Mouse (Mus musculus) gastrocnemius, postnatal 14 days (tissue): ENCODE results near the gene Mark3. TPM values are rescaled to one million over a fixed set of nuclear protein-coding genes. Genes with fewer than 3 reads are reported as not detected.
"Not testable (repeated sequence)": the region's sequence is repeated elsewhere in the genome, so short reads cannot be mapped to it uniquely, and the experiment has no call there.

Source experiments
- DNase-seq: peaks from one replicate; pipeline ENCODE4 v3.0.0; 2021; ENCODE audit warnings: mixed read lengths
- intact Hi-C: fragments of 180-260 bp; cut with DNase I; formaldehyde crosslinking; loops from one replicate; pipeline ENCODE4 v1.15.1; 2025; ENCODE audit warnings: low total_unique reads
- total RNA-seq, 2 experiments: library from RNA; stranded (reverse); gene quantifications; 2 replicates each; pipeline ENCODE4 v1.2.3; 2021

Mark3 gene
- total RNA-seq, 2 experiments from 2014 or later, result 48.7 to 51.8 TPM

DNA sequence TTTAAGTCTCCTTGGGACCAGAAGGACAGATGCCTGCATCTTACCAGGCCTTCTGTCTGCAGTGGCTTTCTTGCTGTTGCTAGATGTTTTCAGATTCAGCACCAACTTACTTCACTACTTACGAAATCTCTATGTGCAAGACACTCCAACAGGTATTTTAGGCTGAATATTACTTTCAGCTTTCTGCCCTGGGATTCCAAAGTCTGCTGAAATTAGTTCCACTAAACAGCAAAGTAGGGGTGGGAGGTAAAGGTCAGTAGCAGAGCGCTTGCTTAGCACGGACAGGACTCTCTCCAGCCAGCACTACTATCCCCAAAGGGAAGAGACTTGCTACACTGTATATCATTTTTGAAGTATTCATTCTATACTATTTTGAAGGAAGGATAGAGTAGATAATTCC lies 29.5 kb downstream of the Mark3 start:
- no peak for DNase-seq
- intact Hi-C loops, result no loop called here

DNA sequence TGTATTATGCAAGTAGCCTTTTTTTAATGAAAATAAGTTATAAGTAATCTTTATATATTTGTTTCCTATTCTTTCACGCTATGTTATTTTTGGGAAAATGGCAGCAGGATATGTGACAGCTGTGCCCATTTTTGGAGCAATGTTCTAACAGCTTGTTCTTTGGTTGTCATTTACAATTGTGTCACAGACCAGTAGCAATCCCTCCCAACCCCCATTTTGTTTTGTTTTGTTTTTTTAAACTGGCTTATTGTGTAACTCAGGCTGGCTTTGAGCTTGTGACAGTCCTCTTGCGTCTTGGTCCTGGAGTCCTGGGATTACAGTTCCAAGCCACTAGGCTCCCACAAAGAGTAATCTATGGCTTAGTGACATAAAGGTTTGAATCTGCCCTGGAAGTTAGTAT lies 31.3 kb downstream of the Mark3 start:
- no peak for DNase-seq
- intact Hi-C loops, result no loop called here

DNA sequence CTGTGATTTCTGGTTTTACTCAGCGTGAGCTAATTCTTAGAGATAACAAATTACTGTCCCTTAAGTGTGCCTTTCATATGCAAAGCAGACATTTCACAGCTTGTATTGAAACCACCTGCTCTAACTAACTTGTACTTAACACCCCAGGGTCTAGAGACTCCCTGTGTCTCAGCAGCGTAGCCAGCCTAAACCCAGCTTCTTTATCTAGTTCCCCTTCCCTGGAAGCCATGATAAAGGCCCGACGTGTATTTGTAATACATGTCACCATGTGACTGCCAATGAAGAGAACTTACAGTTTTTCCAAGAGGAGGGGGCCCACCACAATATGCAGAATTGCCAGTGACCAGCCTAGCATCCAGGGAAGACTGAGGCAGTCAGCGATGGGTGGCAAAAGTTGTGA lies 33.7 kb downstream of the Mark3 start:
- DNase-seq, result no peak
- intact Hi-C loops, result no loop called here

DNA sequence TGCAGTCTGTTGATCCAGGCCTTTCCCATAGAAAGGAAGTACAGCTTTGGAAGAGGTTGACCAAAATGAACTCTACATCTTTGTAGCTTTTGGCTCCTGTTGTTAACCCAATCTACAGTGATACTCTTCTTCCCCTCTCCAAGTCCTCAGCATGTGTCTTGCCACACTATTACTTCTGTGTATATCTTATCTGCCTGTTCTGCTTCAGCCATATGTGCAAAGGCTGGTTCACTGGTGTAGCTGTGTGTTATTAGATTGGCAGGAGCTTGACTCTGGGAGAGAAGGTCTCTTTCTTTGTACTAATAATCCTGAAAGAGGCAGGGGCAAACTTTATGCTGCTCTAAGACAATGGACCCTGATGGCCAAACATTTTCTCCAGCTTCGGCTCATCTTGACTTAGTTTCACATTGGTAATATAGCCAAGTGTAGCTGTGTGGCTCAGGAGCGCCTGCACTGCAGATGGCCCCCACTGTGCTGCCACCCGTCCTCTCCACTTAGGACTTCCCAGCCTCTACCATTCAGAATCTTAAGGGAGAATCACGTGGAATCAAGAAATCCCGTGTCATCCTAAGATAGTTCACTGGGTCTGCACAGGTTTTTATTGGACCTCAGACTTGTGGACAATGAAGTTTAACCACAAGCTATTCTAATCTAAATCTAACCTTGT lies 40.3 kb downstream of the Mark3 start:
- intact Hi-C loops, result loop anchor here (10.0 kb wide), 1 partner anchor 60 kb away; no protein-coding TSS in a partner anchor
- no peak for DNase-seq

DNA sequence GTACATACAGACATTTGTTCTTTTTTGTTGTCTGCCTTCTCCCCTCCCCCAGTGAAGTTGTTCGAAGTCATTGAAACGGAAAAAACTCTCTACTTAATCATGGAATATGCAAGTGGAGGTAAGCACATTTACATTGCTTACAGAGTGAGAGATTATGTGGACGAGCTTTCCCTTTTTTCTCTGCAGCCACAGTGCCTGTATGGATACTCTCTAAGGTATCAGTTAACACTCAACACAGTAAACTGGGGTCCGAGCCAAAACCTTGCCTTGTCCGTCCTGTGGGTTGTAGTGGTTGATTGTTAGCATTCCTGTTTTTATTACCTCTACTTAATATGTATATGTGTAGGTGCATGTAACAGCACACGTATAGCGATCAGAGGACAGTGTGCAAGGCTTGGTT lies 43.9 kb downstream of the Mark3 start:
- intact Hi-C loops, result loop anchor here (10.0 kb wide), 1 partner anchor 63 kb away; no protein-coding TSS in a partner anchor
- no peak for DNase-seq

DNA sequence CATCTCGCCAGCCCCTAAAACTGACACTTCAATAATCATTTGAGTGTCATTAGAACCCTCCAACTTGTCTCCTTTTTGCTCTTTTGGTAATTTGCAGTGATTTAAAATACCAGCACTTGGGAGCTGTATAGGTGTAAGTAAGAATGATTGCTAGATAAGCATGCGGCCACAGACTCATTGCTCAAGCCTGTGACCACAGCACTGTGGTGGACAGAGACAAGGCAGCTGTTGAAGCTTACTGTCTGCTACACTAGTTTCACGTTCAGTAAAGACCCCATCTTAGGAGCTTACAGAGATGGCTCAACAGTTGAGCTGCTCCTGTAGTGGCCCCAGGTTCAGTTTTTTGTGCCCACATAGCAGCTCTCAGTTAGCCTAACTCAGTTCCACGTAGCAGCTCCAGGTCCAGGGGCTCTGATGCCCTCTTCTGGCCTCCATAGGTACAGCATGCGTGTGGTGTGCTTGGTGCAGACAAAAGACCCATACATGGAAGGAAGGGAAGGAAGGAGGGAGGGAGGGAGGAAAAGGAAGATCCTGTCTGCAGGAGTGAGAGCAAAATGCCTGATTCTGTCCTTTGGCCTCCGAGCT lies 73.8 kb downstream of the Mark3 start:
- DNase-seq, result peak; percentile 44

DNA sequence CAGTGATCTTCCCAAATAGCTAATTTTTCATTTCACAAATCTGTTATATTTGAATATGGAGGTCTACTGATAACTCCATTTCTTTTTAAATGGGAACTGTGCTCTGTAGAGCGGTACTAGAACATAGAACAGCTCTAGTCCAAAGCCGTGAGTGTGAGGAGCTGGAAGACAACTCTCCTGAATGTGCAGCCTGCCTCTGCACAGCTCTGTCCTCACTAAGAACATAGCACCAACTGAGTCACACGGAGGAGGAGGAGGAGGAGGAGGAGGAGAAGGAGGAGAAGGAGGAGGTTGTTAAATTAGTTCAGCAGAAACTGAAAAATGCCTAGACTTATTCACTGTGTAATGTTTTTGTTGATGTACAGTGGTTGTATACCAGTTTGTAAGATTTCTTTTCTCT lies 78.6 kb downstream of the Mark3 start:
- intact Hi-C loops, result loop anchor here (5.0 kb wide), 1 partner anchor 44 kb away; no protein-coding TSS in a partner anchor
- no peak for DNase-seq

More for the DNA sequence above, 73.8 kb downstream of the Mark3 start:
- intact Hi-C loops, result no loop called here

DNA sequence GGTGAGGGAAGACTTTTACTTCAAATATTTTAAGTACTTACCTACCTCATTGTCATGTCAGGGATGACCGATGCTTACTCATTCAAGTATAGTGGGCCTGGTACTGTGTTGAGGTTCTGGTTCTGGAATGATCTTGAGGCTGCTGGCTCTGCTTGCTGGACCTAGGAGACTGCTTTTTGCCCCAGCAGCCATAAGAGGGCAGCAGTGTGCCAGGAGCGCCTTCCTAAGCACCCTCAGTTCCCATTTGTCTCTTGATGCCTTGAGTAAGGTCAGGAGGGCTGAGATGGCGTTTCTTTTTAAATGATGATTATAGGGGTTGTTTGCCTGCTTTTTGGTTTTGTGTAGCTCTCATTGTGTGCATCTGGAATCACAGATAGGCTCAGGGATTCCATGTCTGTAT lies 79.1 kb downstream of the Mark3 start:
- DNase-seq, result peak; percentile 65
- intact Hi-C loops, result loop anchor here (5.0 kb wide), 1 partner anchor 44 kb away; no protein-coding TSS in a partner anchor

DNA sequence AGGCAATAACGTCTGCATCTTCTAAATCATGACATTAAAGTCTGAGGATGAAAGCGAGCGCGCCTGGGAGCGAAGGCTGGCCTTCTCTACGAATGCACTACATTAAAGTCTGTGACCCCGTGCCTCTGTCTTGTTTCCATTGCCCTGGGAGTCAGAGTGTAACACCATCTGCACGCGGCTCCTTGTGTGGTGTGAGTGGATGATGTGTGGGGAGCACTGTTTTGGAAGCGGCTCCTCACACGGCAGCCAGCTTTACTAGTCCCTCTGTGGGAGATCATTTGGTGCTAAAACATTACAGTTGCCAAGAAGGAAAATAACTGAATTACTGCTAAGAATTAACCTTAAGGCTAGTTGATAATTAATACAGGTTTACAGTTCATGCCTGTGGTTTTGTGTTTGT lies 81.4 kb downstream of the Mark3 start:
- DNase-seq, result no peak
- intact Hi-C loops, result no loop called here

DNA sequence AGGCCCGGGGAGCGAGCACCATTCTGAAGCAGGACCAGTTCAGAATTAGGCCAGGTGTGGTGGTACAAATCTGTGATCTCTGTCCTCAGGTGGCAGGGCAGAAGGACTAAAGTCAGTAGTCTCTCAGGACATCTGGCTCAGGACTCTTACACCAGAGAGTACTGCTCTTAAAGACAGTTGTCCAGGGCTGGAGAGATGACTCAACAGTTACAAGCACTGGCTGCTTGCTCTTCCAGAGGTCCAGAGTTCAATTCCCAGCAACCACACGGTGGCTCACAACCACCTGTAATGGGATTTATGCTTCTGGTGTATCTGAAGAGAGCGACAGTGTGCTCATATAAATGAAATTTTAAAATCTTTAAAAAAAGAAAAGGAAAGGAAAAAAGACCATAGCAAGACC lies 85.0 kb downstream of the Mark3 start:
- no peak for DNase-seq
- intact Hi-C loops, result no loop called here

DNA sequence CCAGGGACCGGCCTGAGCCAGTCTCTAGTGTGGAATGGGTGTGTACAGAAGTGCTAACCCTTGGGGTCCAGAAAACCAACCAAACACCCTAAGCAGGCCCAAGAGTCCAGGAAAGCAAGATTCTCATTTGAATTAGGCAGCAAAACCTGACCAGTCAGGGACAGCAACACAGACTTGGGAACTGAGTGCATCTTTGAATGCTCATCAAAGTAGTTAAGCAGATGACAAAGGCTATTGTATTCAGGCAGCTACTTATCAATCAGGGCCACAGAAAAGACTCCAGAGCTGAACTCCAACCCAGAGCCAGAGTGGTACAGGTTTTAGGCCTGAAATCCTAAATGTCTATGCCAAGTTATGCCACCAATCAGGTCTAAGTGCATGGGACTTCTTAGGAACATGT lies 86.3 kb downstream of the Mark3 start:
- intact Hi-C loops, result no loop called here
- no peak for DNase-seq

DNA sequence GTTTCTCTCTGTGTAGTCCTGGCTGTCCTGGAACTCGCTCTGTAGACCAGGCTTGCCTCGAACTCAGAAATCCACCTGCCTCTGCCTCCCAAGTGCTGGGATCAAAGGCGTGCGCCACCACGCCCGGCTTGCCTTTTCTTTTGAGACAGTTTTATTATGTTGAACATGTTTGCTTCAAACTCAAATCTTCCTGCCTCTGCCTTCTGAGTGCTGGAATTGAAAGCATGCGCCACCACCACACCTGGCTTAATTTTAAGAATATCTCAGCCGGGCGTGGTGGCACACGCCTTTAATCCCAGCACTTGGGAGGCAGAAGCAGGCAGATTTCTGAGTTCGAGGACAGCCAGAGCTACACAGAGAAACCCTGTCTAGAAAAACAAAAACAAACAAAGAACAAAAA lies 87.2 kb downstream of the Mark3 start:
- intact Hi-C loops, result not testable (repeated sequence)

DNA sequence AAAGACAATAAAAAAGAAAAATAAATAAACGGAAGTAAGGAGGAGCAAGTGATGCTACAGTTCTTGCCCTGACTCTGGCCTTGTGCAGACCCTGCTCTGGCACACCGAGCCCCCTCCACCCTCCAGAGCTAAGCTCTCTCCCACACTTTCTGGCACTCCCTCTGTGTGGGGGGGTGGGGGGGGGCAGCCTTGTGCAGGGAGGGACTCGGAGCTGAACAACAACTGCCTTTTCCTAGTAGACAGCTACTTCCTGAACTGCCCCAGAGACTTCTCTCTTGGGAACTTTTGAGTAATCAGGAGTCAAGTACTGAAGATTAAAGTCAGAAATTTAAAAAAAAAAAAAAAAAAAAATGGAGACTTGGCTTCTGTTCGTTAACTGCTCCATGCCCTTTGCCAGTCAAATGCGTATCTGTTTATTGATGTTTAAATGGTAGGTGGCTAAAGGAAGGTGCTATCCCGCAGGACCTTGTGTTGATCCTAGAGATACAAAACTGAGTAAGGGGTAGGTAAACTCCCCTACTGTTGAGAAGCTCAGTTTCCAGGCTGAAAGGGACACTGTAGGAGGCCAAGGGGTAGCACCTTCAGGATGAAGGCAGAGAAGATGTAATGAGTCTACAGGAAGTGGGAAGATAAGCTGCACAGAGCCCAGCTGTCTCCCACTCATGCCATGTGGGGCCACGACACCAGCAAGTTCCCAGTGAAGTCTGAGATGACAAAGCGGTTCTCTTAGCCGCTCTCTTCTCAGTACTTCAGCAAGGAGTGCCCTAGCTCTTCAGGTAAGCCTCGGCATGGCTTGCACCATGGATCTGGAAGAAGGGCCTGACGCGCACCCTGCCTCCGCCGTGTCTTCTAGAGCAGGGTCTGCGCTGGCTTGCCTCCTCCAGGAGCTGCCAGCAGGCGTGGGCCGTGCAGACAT lies 89.2 kb downstream of the Mark3 start:
- intact Hi-C loops, result no loop called here
- DNase-seq, result no peak

More for the DNA sequence above, 87.2 kb downstream of the Mark3 start:
- DNase-seq, result not testable (repeated sequence)

DNA sequence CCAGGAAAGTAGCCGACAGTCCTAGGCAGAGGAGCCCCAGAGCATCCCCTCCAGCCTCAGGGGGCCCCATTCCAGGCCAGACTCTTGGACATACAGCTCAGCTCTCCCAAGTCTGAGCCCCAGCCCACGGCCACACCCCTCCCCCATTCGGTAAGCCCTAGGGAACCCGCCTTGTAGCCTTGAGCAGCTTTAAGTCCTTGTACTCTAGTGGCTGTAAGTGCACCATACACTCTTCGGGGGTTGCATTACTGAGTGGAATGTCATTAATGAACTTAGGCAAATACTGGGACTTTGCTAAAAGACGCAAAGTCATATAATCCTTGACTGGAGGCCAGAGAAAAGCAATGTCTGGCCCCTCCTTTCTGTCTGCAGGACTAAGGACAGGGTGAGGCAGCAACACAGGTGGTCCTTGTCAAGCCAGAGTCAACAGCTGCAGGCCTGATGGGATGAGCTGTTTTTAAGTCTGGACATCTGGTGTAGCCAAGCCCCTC lies 89.9 kb downstream of the Mark3 start:
- intact Hi-C loops, result no loop called here
- DNase-seq, result peak; percentile 53

DNA sequence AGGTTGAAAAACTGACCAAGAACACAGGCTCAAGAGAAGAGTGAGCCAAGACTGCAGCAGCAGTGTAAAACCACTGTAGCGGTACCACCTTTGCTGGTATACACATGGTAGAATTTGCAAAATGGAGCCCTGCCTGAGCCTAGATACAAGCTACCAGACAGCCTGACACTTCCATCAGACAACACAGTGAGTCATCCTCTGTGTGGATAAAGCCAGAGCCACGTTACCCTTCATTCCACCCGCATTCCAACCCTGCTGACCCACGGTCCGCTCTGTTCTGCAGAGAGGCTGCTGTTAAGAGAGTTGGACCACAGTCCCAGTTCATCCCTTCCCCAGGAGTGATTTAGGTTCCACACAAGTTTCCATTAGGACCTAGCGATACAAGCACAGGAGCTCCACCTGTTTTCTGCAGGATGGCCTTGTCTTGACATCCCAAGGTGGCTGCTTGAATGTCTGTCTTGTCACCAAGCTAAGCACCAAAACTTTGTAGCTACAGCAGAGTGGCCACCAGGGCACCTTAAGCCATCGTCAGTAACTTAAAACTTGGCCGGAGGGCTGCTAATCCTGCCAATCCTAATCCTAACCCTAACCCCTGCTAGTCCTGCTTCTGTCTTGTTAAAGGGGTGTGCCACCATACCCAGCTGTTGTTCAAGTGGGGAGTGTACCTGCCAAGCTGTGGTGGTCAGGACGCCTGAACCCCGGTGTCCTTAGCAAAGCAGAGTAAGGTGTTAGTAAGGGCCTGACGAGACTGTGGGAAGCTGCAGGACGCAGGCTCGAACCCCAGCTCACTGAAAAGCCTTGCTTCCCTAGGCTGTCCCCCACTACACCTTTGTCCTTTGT lies 90.9 kb downstream of the Mark3 start:
- no peak for DNase-seq
- intact Hi-C loops, result no loop called here

DNA sequence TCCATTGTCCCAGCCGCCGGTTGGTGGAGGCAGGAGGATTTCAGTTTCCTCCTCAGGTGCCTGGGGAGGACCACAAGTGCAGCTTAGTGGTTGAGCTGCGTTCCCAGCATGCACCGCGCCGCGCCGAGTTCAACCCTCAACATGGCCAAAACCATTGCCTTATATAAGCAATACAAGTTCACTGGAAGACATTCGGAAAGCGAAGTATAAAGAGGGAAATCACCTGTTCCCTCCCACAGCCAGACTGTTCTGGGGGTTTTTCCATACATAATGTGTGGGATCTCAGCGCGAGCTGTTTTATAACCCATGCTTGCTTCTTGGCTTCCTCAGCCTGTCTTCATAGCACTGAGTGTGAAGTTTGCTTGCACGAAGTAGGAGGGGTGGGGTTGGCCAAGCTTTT lies 92.1 kb downstream of the Mark3 start:
- intact Hi-C loops, result loop anchor here (2.0 kb wide), 1 partner anchor 66 kb away; no protein-coding TSS in a partner anchor
- DNase-seq, result no peak

DNA sequence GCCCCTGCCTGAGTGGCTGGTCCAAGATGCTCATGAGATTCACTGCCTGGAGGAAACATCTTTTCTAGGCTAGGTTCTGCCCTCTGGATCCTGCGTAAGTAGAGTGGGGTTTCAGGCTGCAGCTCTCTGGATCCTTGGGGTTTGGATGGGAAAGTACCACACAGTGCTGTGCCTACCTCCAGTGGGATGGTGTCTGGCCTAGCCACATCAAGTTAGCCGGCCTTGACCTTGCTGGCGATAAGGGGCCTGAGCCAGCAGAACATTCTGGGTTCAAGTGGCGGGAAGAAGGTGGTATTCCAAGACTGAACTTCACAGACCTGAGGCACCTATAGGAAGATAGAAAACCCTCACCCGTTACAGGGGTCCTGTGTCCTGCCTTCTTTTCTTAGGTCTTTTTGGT lies 93.1 kb downstream of the Mark3 start:
- no peak for DNase-seq
- intact Hi-C loops, result loop anchor here (2.0 kb wide), 1 partner anchor 65 kb away; no protein-coding TSS in a partner anchor

DNA sequence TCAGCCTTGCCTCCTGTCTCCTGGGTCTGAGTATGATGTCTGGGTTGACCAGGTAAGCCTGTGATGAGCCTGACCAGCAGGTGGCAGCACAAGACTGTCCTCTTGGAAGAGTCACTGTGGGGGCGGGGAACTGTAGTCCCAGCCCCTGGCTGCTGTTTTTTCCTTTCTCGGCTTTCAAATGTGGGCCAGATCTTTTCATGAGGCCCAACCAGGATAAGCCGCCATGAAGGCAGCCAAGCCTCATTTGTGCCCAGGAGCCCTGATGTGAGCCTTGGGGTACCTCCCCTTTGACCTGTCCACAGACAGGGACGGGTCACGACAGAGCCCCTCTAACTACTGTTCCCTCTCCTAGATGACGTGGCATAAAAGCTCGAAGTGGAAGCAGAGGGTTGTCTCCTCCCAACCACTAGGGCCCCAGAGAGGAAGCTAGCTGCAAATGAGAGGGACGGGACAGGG lies 94.2 kb downstream of the Mark3 start:
- DNase-seq, result peak; percentile 96
- intact Hi-C loops, result no loop called here
